Mouse (Mus musculus): ENCODE results near the gene Pak3.

DNA sequence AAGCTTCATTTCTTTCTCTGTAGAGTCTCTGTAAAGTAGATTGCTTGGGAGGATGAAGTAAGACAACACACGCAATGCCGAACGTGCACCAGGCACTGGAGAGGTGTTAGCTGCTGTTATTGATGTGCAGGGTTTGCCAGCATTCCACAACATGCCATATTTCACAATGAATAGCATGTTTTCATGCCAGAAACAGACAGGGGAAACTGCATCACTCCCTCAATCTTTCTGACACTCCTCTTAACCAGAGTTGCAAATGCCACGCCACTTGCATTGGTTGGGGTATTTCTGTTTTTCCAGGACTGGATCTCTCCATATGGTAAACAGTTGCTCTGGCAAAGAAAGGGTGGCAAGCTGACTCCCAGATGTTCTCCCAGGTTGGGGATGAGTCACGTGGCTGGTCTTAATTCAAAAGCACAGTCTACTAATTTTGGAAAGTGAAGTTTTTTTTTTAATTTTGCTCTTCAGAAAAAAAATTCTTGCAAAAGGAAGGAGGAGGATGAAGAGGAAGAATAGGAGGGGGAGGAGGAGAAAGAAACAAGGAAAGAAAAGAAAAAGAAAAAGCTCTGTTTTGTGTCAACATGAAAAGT is 16.5 kb upstream of the Pak3 start:
- no peak for TF ChIP-seq NRF1 (IDR thresholded peaks at IDR 0.05; ENCODE audit: insufficient read depth, low read depth, low read length, poor library complexity, severe bottlenecking)
- TF ChIP-seq CTCF (IDR thresholded peaks at IDR 0.05 in 2 of 3, conservative IDR thresholded peaks at IDR 0.05 in 1 of 3; ENCODE audit: control insufficient read depth in 1 of 3, insufficient read depth in 1 of 3, low read depth in 2 of 3, low read length in 3 of 3, poor library complexity in 1 of 3, severe bottlenecking in 1 of 3) = no peak
- TF ChIP-seq TAL1 (IDR thresholded peaks at IDR 0.05; ENCODE audit: low read length) = no peak
- no peak for TF ChIP-seq EP300 (IDR thresholded peaks at IDR 0.05; ENCODE audit: low read depth in 1 of 2, low read length in 2 of 2)

All from MEL (cell line).